Mouse (Mus musculus): Measurements from ENCODE around the gene Lce1h. TPM values are rescaled to one million over a fixed set of nuclear protein-coding genes. Genes with fewer than 3 reads are reported as not detected.

Gene Lce1h
- polyA plus RNA-seq, 1 experiment, result 0.27 TPM

DNA sequence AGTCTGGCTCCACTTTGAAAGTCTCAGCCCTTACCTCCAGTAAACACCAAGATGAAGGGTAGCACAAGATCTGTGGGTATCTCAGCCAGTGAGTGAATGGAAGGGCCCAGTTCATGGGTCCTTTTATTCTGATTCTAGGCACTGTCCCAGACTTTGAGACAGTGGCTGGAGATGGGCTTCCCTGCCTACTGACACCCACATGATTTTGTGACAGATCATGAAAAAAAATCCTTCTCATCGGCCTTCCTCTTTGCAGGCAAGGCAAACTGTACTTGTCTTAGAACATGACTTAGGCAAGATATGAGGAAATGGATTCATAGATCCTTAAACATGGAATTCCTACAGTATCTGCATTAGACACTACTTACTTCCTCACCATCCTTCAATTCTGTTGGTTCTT is 25.9 kb downstream of the Lce1h start, which contains the start of gene Gm38119:
TSS of gene Gm38119 (minus strand) at position 101 of the 400 bp plus-strand sequence.
- no peaks in the 10 kb centered on the region for H3K27me3 ChIP-seq (ENCODE audit: control insufficient read depth, insufficient read depth, low read length)
- H3K4me3 ChIP-seq (ENCODE audit: control insufficient read depth, insufficient read depth, low read length), result no peak within 1 kb of the TSS
- no peaks in the 10 kb centered on the region for H3K36me3 ChIP-seq (ENCODE audit: control insufficient read depth, insufficient read depth, low read length)
- no peak within 1 kb of the TSS for H3K27ac ChIP-seq (ENCODE audit: control insufficient read depth, insufficient read depth, low read length)
- WGBS, result 74% methylated on average over 1 of the region's 1 CpGs
- TF ChIP-seq POLR2A (IDR thresholded peaks at IDR 0.05; ENCODE audit: control insufficient read depth, extremely low read depth, insufficient read depth, low read length, poor library complexity), result no peak
- TF ChIP-seq CTCF (IDR thresholded peaks at IDR 0.05; ENCODE audit: borderline replicate concordance, control insufficient read depth, extremely low read depth, insufficient read depth, low read length, poor library complexity), result no peak
- H3K4me1 ChIP-seq (replicated peaks; ENCODE audit: control insufficient read depth, insufficient read depth, low read length), result no peaks in the 10 kb centered on the region
- no peak for DNase-seq

DNA sequence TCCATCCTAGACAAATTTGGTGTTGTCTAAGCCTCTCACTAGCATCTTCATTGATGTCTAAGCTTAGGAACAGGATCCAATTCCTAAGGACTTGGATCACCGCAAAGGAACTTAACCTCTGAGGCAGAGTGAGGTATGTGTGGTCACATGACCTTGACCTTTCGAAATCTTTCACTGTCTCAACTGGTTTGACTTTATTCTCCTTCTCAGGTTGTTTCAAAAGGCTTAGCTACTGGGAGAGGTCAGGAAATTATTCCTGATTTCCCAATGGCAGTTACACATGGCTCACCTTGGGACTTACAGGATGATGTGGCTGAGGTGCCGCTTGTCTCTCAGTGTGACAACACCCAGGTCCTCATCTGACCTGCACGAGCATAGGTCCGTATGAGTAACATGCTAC is 42.2 kb downstream of the Lce1h start:
- Histone ChIP-seq H3K27me3 (ENCODE audit: control insufficient read depth, insufficient read depth, low read length) (no peaks in the 10 kb centered on the region), H3K4me3 (ENCODE audit: control insufficient read depth, insufficient read depth, low read length) (no peak overlapping the region), H3K36me3 (ENCODE audit: control insufficient read depth, insufficient read depth, low read length) (no peaks in the 10 kb centered on the region), H3K4me1 (replicated peaks; ENCODE audit: control insufficient read depth, insufficient read depth, low read length) (no peaks in the 10 kb centered on the region), H3K27ac (ENCODE audit: control insufficient read depth, insufficient read depth, low read length) (no peak overlapping the region)
- no peak for TF ChIP-seq POLR2A (IDR thresholded peaks at IDR 0.05; ENCODE audit: control insufficient read depth, extremely low read depth, insufficient read depth, low read length, poor library complexity)
- no peak for TF ChIP-seq CTCF (IDR thresholded peaks at IDR 0.05; ENCODE audit: borderline replicate concordance, control insufficient read depth, extremely low read depth, insufficient read depth, low read length, poor library complexity)
- 90% methylated on average over 5 of the region's 5 CpGs for WGBS
- DNase-seq, result no peak

DNA sequence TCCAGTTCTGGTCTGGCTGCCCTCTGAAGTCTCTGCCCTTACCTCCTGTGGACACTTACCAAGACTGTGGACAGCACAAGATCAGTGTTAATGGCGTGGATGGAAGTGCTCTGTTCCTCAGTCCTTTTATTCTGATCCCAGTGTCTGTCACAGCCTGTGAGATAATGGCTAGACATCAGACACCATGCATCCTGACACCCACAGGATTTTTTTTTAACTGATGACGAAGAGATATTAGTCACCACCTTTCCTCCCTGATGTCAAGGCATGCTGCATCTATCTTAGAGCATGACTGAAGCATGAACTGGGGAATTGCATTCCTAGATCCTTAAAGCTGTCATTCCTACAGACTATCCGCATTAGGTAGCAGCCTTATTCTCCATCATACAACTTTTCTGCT is 44.6 kb downstream of the Lce1h start, which contains the start of gene Lce1f:
TSS of gene Lce1f (minus strand) at position 101 of the 400 bp plus-strand sequence.
- no peak for DNase-seq
- TF ChIP-seq POLR2A (IDR thresholded peaks at IDR 0.05; ENCODE audit: control insufficient read depth, extremely low read depth, insufficient read depth, low read length, poor library complexity) (no peak), CTCF (IDR thresholded peaks at IDR 0.05; ENCODE audit: borderline replicate concordance, control insufficient read depth, extremely low read depth, insufficient read depth, low read length, poor library complexity) (no peak)
- WGBS, result 80% methylated on average over 3 of the region's 3 CpGs
- Histone ChIP-seq H3K4me1 (replicated peaks; ENCODE audit: control insufficient read depth, insufficient read depth, low read length) (no peaks in the 10 kb centered on the region), H3K36me3 (ENCODE audit: control insufficient read depth, insufficient read depth, low read length) (no peaks in the 10 kb centered on the region), H3K4me3 (ENCODE audit: control insufficient read depth, insufficient read depth, low read length) (no peak within 1 kb of the TSS), H3K27ac (ENCODE audit: control insufficient read depth, insufficient read depth, low read length) (no peak within 1 kb of the TSS), H3K27me3 (ENCODE audit: control insufficient read depth, insufficient read depth, low read length) (no peaks in the 10 kb centered on the region)

DNA sequence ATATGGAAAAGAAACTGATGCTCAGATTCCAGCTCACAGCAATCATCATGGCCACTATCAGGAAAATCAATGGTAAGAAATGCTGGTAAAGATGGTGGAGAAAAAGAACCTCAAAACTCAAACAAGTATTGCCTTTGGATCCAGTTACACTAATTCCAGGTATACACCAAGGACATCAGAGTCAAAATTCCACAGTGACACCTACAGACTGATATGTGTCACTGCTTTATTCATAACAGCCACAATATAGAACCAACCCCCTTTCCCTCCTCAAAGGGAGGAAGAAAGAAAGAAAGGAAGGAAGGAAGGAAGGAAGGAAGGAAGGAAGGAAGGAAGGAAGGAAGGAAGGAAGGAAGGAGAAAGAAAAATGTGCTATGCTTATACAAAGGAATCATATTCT is 49.7 kb downstream of the Lce1h start:
- TF ChIP-seq POLR2A (IDR thresholded peaks at IDR 0.05; ENCODE audit: control insufficient read depth, extremely low read depth, insufficient read depth, low read length, poor library complexity), result no peak
- no peak for TF ChIP-seq CTCF (IDR thresholded peaks at IDR 0.05; ENCODE audit: borderline replicate concordance, control insufficient read depth, extremely low read depth, insufficient read depth, low read length, poor library complexity)

More for the DNA sequence above, 49.7 kb downstream of the Lce1h start:
- no peak overlapping the region for H3K4me3 ChIP-seq (ENCODE audit: control insufficient read depth, insufficient read depth, low read length)
- H3K4me1 ChIP-seq (replicated peaks; ENCODE audit: control insufficient read depth, insufficient read depth, low read length), result no peaks in the 10 kb centered on the region
- no peak overlapping the region for H3K27ac ChIP-seq (ENCODE audit: control insufficient read depth, insufficient read depth, low read length)
- H3K27me3 ChIP-seq (ENCODE audit: control insufficient read depth, insufficient read depth, low read length), result no peaks in the 10 kb centered on the region
- DNase-seq, result no peak
- H3K36me3 ChIP-seq (ENCODE audit: control insufficient read depth, insufficient read depth, low read length), result no peaks in the 10 kb centered on the region

Other genes starting within 250 kb of the Lce1h start
- gene 2310046K23Rik, start 230.6 kb downstream of the Lce1h start, polyA plus RNA-seq (2012; rRNA removed), result 0.82 and 1.9 TPM in 2 replicates
- gene Ivl, start 191.3 kb downstream of the Lce1h start, polyA plus RNA-seq (2012; rRNA removed), result 0.26 and 0.28 TPM in 2 replicates
- gene Smcp, start 176.1 kb downstream of the Lce1h start, polyA plus RNA-seq (2012; rRNA removed), result 0.45 and 1.3 TPM in 2 replicates
- gene 2210017I01Rik, start 157.6 kb downstream of the Lce1h start, polyA plus RNA-seq (2012; rRNA removed), result 0.22 TPM in 1 of 2 replicates, not detected in the other
- gene Lce6a, start 143.4 kb downstream of the Lce1h start, polyA plus RNA-seq (2012; rRNA removed), result not detected in 2 replicates
- gene Lce1a1, start 116.8 kb downstream of the Lce1h start, polyA plus RNA-seq (2012; rRNA removed), result 0.42 and 0.85 TPM in 2 replicates
- 0.54 and 1.1 TPM in 2 replicates for gene Lce1b, start 108.1 kb downstream of the Lce1h start, polyA plus RNA-seq (2012; rRNA removed)
- gene Lce1a2, start 94.8 kb downstream of the Lce1h start, polyA plus RNA-seq (2012; rRNA removed), result 0.47 and 1.00 TPM in 2 replicates
- 0.20 TPM in 2 replicates for gene Lce1c, start 85.8 kb downstream of the Lce1h start, polyA plus RNA-seq (2012; rRNA removed)
- gene Lce1d, start 77.9 kb downstream of the Lce1h start, polyA plus RNA-seq (2012; rRNA removed), result 0.37 and 0.96 TPM in 2 replicates
- 0.31 and 0.48 TPM in 2 replicates for gene Lce1e, start 56.0 kb downstream of the Lce1h start, polyA plus RNA-seq (2012; rRNA removed)
- 0.26 and 0.73 TPM in 2 replicates for gene Lce1f, start 44.7 kb downstream of the Lce1h start, polyA plus RNA-seq (2012; rRNA removed)
- not detected in 2 replicates for gene Gm38119, start 26.0 kb downstream of the Lce1h start, polyA plus RNA-seq (2012; rRNA removed)
- gene Lce1g, start 12.7 kb downstream of the Lce1h start, polyA plus RNA-seq (2012; rRNA removed), result 0.26 TPM in 1 of 2 replicates, not detected in the other
- gene Lce1i, start 13.8 kb upstream of the Lce1h start, polyA plus RNA-seq (2012; rRNA removed), result 0.27 TPM in 1 of 2 replicates, not detected in the other
- 0.66 and 1.3 TPM in 2 replicates for gene Lce1j, start 25.4 kb upstream of the Lce1h start, polyA plus RNA-seq (2012; rRNA removed)
- gene Lce1k, start 42.8 kb upstream of the Lce1h start, polyA plus RNA-seq (2012; rRNA removed), result 0.35 TPM in 1 of 2 replicates, not detected in the other
- gene Kprp, start 62.2 kb upstream of the Lce1h start, polyA plus RNA-seq (2012; rRNA removed), result 0.38 and 0.40 TPM in 2 replicates
- 0.23 TPM in 1 of 2 replicates, not detected in the other for gene Lce1l, start 86.2 kb upstream of the Lce1h start, polyA plus RNA-seq (2012; rRNA removed)
- 0.36 TPM in 2 replicates for gene 2310050C09Rik, start 105.2 kb upstream of the Lce1h start, polyA plus RNA-seq (2012; rRNA removed)
- 0.41 TPM in 1 of 2 replicates, not detected in the other for gene Lce3a, start 161.2 kb upstream of the Lce1h start, polyA plus RNA-seq (2012; rRNA removed)
- gene Lce3b, start 167.9 kb upstream of the Lce1h start, polyA plus RNA-seq (2012; rRNA removed), result 0.88 and 1.8 TPM in 2 replicates
- 0.48 and 1.2 TPM in 2 replicates for gene Lce3c, start 179.4 kb upstream of the Lce1h start, polyA plus RNA-seq (2012; rRNA removed)
- not detected in 2 replicates for gene Lce3d, start 192.3 kb upstream of the Lce1h start, polyA plus RNA-seq (2012; rRNA removed)
- 0.34 TPM in 1 of 2 replicates, not detected in the other for gene Lce3e, start 202.0 kb upstream of the Lce1h start, polyA plus RNA-seq (2012; rRNA removed)
- 0.43 TPM in 1 of 2 replicates, not detected in the other for gene Lce3f, start 227.2 kb upstream of the Lce1h start, polyA plus RNA-seq (2012; rRNA removed)